Mouse (Mus musculus) right cerebral cortex, postnatal 36 days (tissue): ENCODE results near the gene Bzw2.

Experiments used
- DNase-seq, 2 experiments: peaks; one replicate each; pipeline ENCODE4 v3.0.0; 2022; ENCODE audit warnings: low spot score in 2 of 2, mixed read lengths in 1 of 2

Bzw2 gene

GRCm38 (mm10) chr12:36070231-36070630 lies 87.6 kb downstream of the Bzw2 start:
- DNase-seq = no peak

- DNase-seq = no peak
Observed at GRCm38 (mm10) chr12:36067538-36067937, 90.3 kb downstream of the Bzw2 start.

- DNase-seq = no peak
Observed at GRCm38 (mm10) chr12:36065911-36066310, 92.0 kb downstream of the Bzw2 start.

- DNase-seq = no peak
Observed at GRCm38 (mm10) chr12:36057699-36058098, 100.2 kb downstream of the Bzw2 start.

GRCm38 (mm10) chr12:36050276-36050675 lies 107.6 kb downstream of the Bzw2 start:
- DNase-seq = no peak

GRCm38 (mm10) chr12:36047593-36047992 lies 110.3 kb downstream of the Bzw2 start:
- no peak for DNase-seq

GRCm38 (mm10) chr12:36046196-36046595 lies 111.7 kb downstream of the Bzw2 start:
- DNase-seq = no peak

- no peak for DNase-seq
Observed at GRCm38 (mm10) chr12:36044691-36045090, 113.2 kb downstream of the Bzw2 start.

GRCm38 (mm10) chr12:36042348-36042778 lies 115.5 kb downstream of the Bzw2 start, which contains the start of gene Tspan13:
Gene Tspan13 (minus strand): TSS chr12:36042500.
- DNase-seq = peak; percentile 85 to 91
